Mouse (Mus musculus) neural tube, embryonic 15.5 days (tissue): Measurements from ENCODE around the gene Gstz1. TPM values are rescaled to one million over a fixed set of nuclear protein-coding genes. Genes with fewer than 3 reads are reported as not detected.

ENCODE experiments used
- ATAC-seq: fragments of 200-750 bp; cut with Nextera tagmentation; 2 replicates; pipeline ENCODE4 v1.8.0; 2017; ENCODE audit warnings: mild to moderate bottlenecking, moderate TSS enrichment, moderate library complexity; ENCODE audit not compliant: low FRiP score
- H3K27ac ChIP-seq: fragments of 300-500 bp; sonication (generic); replicated peaks from 2 replicates; pipeline ENCODE4 v1.5.1; 2015; ENCODE audit warnings: mild to moderate bottlenecking, inconsistent platforms
- H3K27me3 ChIP-seq: fragments of 300-500 bp; sonication (generic); replicated peaks from 2 replicates; pipeline ENCODE4 v1.6.1; 2015; ENCODE audit warnings: inconsistent platforms
- H3K36me3 ChIP-seq: fragments of 300-500 bp; sonication (generic); 2 replicates; pipeline ENCODE4 v1.6.1; 2015; ENCODE audit warnings: inconsistent platforms
- H3K4me1 ChIP-seq: fragments of 300-500 bp; sonication (generic); 2 replicates; pipeline ENCODE4 v1.6.1; 2015; ENCODE audit warnings: inconsistent platforms
- H3K4me2 ChIP-seq: fragments of 300-500 bp; sonication (generic); 2 replicates; pipeline ENCODE4 v1.6.1; 2015; ENCODE audit warnings: inconsistent platforms, mild to moderate bottlenecking, moderate library complexity
- H3K4me3 ChIP-seq: fragments of 300-500 bp; sonication (generic); replicated peaks from 2 replicates; pipeline ENCODE4 v1.5.1; 2015; ENCODE audit warnings: mild to moderate bottlenecking, inconsistent platforms
- H3K9ac ChIP-seq: fragments of 300-500 bp; sonication (generic); replicated peaks from 2 replicates; pipeline ENCODE4 v1.6.1; 2015; ENCODE audit warnings: mild to moderate bottlenecking, inconsistent platforms
- H3K9me3 ChIP-seq: fragments of 300-500 bp; sonication (generic); replicated peaks from 2 replicates; pipeline ENCODE4 v1.6.1; 2016; ENCODE audit warnings: inconsistent platforms
- WGBS: fragments of 180-500 bp; shearing (Covaris S2); methylation state at CpG from one replicate; pipeline ENCODE4 v1.1.7; 2015; ENCODE audit warnings: mixed read lengths; 5-methylcytosine and 5-hydroxymethylcytosine counted together
- polyA plus RNA-seq: library from polyadenylated mRNA; unstranded; fragments of >200 nt; fragmentation: Nextera tagmentation; extraction: Ambion mirVana; gene quantifications from 2 replicates; pipeline ENCODE4 v1.2.1, GENCODE M21; 2015

The Gstz1 gene
- 25.1 and 28.4 TPM in 2 replicates for polyA plus RNA-seq

GRCm38 (mm10) chr12:87146966-87147365 is at the start of gene Gstz1:
Gene Gstz1 (plus strand): TSS chr12:87147165.
- WGBS, result under 1% methylated on average over 27 of the region's 27 CpGs
- Histone ChIP-seq H3K4me2 (peak within 1 kb of the TSS; percentile 74), H3K9ac (peak within 1 kb of the TSS; percentile 78), H3K4me1 (peaks cover 26% of the 10 kb centered on the region), H3K9me3 (no peaks in the 10 kb centered on the region), H3K27ac (peak within 1 kb of the TSS; percentile 100), H3K27me3 (no peaks in the 10 kb centered on the region), H3K4me3 (peak within 1 kb of the TSS; percentile 100), H3K36me3 (peaks cover 8% of the 10 kb centered on the region; the same call in 1 of the 2 replicates)
- peak; percentile 92 for ATAC-seq

GRCm38 (mm10) chr12:87100331-87100730 is 46.6 kb upstream of the Gstz1 start:
- Histone ChIP-seq H3K4me2 (no peak overlapping the region), H3K4me1 (peaks cover 11% of the 10 kb centered on the region), H3K27ac (no peak overlapping the region), H3K9ac (no peak overlapping the region), H3K4me3 (no peak overlapping the region), H3K36me3 (no peaks in the 10 kb centered on the region), H3K9me3 (no peaks in the 10 kb centered on the region), H3K27me3 (peaks cover 30% of the 10 kb centered on the region)
- no peak for ATAC-seq
- WGBS, result 86% methylated on average over 4 of the region's 4 CpGs

- H3K9ac ChIP-seq, result peak within 1 kb of the TSS; percentile 18
- H3K27me3 ChIP-seq, result peaks cover 30% of the 10 kb centered on the region
- no peak within 1 kb of the TSS for H3K27ac ChIP-seq
- ATAC-seq, result peak; percentile 68
- H3K4me2 ChIP-seq, result peak within 1 kb of the TSS; percentile 80
- H3K4me1 ChIP-seq, result peaks cover 11% of the 10 kb centered on the region
- peak within 1 kb of the TSS; percentile 41 for H3K4me3 ChIP-seq
- H3K36me3 ChIP-seq, result no peaks in the 10 kb centered on the region
- no peaks in the 10 kb centered on the region for H3K9me3 ChIP-seq
- 4% methylated on average over 32 of the region's 32 CpGs for WGBS
These were observed 44.8 kb upstream of the Gstz1 start, which contains the start of gene Ngb for GRCm38 (mm10) chr12:87102165-87102631. Gene Ngb (minus strand): TSS chr12:87102539.

GRCm38 (mm10) chr12:87103471-87103870 is 43.5 kb upstream of the Gstz1 start:
- H3K27me3 ChIP-seq, result peaks cover 30% of the 10 kb centered on the region

GRCm38 (mm10) chr12:87104796-87105195 is 42.2 kb upstream of the Gstz1 start:
- WGBS, result 85% methylated on average over 4 of the region's 4 CpGs
- Histone ChIP-seq H3K9me3 (no peaks in the 10 kb centered on the region), H3K4me3 (no peak overlapping the region), H3K9ac (no peak overlapping the region), H3K27ac (no peak overlapping the region), H3K4me2 (no peak overlapping the region), H3K4me1 (peaks cover 11% of the 10 kb centered on the region), H3K27me3 (peaks cover 30% of the 10 kb centered on the region), H3K36me3 (peaks cover 16% of the 10 kb centered on the region)
- no peak for ATAC-seq

More at GRCm38 (mm10) chr12:87103471-87103870, 43.5 kb upstream of the Gstz1 start:
- peaks cover 11% of the 10 kb centered on the region for H3K4me1 ChIP-seq
- no peaks in the 10 kb centered on the region for H3K9me3 ChIP-seq
- no peak overlapping the region for H3K27ac ChIP-seq
- peaks cover 4% of the 10 kb centered on the region for H3K36me3 ChIP-seq
- 97% methylated on average over 4 of the region's 4 CpGs for WGBS
- ATAC-seq, result no peak
- no peak overlapping the region for H3K4me3 ChIP-seq
- H3K4me2 ChIP-seq, result no peak overlapping the region
- H3K9ac ChIP-seq, result no peak overlapping the region

- peak; percentile 49; the same call in 1 of the 2 replicates for ATAC-seq
- no peak overlapping the region for H3K4me2 ChIP-seq
- no peak overlapping the region for H3K4me3 ChIP-seq
- no peak overlapping the region for H3K9ac ChIP-seq
- peaks cover 2% of the 10 kb centered on the region for H3K4me1 ChIP-seq
- H3K27ac ChIP-seq, result no peak overlapping the region
- 40% methylated on average over 3 of the region's 3 CpGs for WGBS
- peaks cover 8% of the 10 kb centered on the region; the same call in 1 of the 2 replicates for H3K27me3 ChIP-seq
- H3K9me3 ChIP-seq, result no peaks in the 10 kb centered on the region
- H3K36me3 ChIP-seq, result peaks cover 33% of the 10 kb centered on the region
These were observed 39.5 kb upstream of the Gstz1 start for GRCm38 (mm10) chr12:87107357-87107977.

- no peak for ATAC-seq
- H3K4me1 ChIP-seq, result no peaks in the 10 kb centered on the region
- no peak overlapping the region for H3K4me2 ChIP-seq
- H3K27me3 ChIP-seq, result no peaks in the 10 kb centered on the region
- H3K9me3 ChIP-seq, result no peaks in the 10 kb centered on the region
- no peak overlapping the region for H3K27ac ChIP-seq
- no peak overlapping the region for H3K4me3 ChIP-seq
- no peak overlapping the region for H3K9ac ChIP-seq
- 96% methylated on average over 4 of the region's 4 CpGs for WGBS
- peaks cover 39% of the 10 kb centered on the region for H3K36me3 ChIP-seq
These were observed 24.9 kb upstream of the Gstz1 start for GRCm38 (mm10) chr12:87121918-87122589.

- no peak overlapping the region for H3K4me2 ChIP-seq
- no peaks in the 10 kb centered on the region for H3K4me1 ChIP-seq
- 86% methylated on average over 4 of the region's 4 CpGs for WGBS
- peaks cover 38% of the 10 kb centered on the region for H3K36me3 ChIP-seq
- no peak overlapping the region for H3K9ac ChIP-seq
- no peak overlapping the region for H3K27ac ChIP-seq
- H3K4me3 ChIP-seq, result no peak overlapping the region
- no peak for ATAC-seq
- H3K9me3 ChIP-seq, result no peaks in the 10 kb centered on the region
- no peaks in the 10 kb centered on the region for H3K27me3 ChIP-seq
These were observed 19.7 kb upstream of the Gstz1 start for GRCm38 (mm10) chr12:87127256-87127655.

- Histone ChIP-seq H3K4me3 (no peak overlapping the region), H3K27me3 (no peaks in the 10 kb centered on the region), H3K4me2 (no peak overlapping the region), H3K27ac (no peak overlapping the region), H3K9ac (no peak overlapping the region), H3K9me3 (no peaks in the 10 kb centered on the region), H3K36me3 (peaks cover 40% of the 10 kb centered on the region), H3K4me1 (no peaks in the 10 kb centered on the region)
- no peak for ATAC-seq
- WGBS, result 92% methylated on average over 4 of the region's 4 CpGs
These were observed 16.7 kb upstream of the Gstz1 start for GRCm38 (mm10) chr12:87130224-87130623.

GRCm38 (mm10) chr12:87131181-87131580 is 15.8 kb upstream of the Gstz1 start:
- no peak overlapping the region for H3K4me2 ChIP-seq
- no peak for ATAC-seq
- H3K9ac ChIP-seq, result no peak overlapping the region
- no peaks in the 10 kb centered on the region for H3K9me3 ChIP-seq
- H3K4me1 ChIP-seq, result no peaks in the 10 kb centered on the region
- no peak overlapping the region for H3K4me3 ChIP-seq
- H3K27ac ChIP-seq, result no peak overlapping the region
- WGBS, result 56% methylated on average over 2 of the region's 2 CpGs
- no peaks in the 10 kb centered on the region for H3K27me3 ChIP-seq
- peaks cover 44% of the 10 kb centered on the region for H3K36me3 ChIP-seq

GRCm38 (mm10) chr12:87131619-87132018 is 15.3 kb upstream of the Gstz1 start:
- Histone ChIP-seq H3K36me3 (peaks cover 44% of the 10 kb centered on the region), H3K4me1 (no peaks in the 10 kb centered on the region), H3K27me3 (no peaks in the 10 kb centered on the region), H3K4me3 (no peak overlapping the region), H3K9me3 (no peaks in the 10 kb centered on the region), H3K27ac (no peak overlapping the region), H3K4me2 (no peak overlapping the region), H3K9ac (no peak overlapping the region)
- WGBS, result 66% methylated on average over 3 of the region's 3 CpGs
- ATAC-seq, result no peak

- WGBS, result 95% methylated on average over 6 of the region's 6 CpGs
- Histone ChIP-seq H3K27ac (no peak overlapping the region), H3K27me3 (no peaks in the 10 kb centered on the region), H3K9ac (no peak overlapping the region), H3K4me2 (no peak overlapping the region), H3K4me1 (no peaks in the 10 kb centered on the region), H3K36me3 (peaks cover 44% of the 10 kb centered on the region), H3K4me3 (no peak overlapping the region), H3K9me3 (no peaks in the 10 kb centered on the region)
- no peak for ATAC-seq
These were observed 14.8 kb upstream of the Gstz1 start for GRCm38 (mm10) chr12:87132210-87132609.
